Mouse (Mus musculus) erythroblast, embryonic 14.5 days (primary cell): ENCODE measurements around the gene Klk15. TPM values are rescaled to one million over a fixed set of nuclear protein-coding genes. Genes with fewer than 3 reads are reported as not detected.
"Not testable (repeated sequence)": the region's sequence is repeated elsewhere in the genome, so short reads cannot be mapped to it uniquely, and the experiment has no call there.

Experiments used
- H3K27me3 ChIP-seq: 2 replicates; pipeline ENCODE4 v1.6.1; 2012; ENCODE audit warnings: inconsistent platforms; ENCODE audit not compliant: control insufficient read depth
- H3K36me3 ChIP-seq: 2 replicates; pipeline ENCODE4 v1.6.1; 2012; ENCODE audit warnings: mild to moderate bottlenecking, inconsistent platforms; ENCODE audit not compliant: control insufficient read depth
- H3K4me1 ChIP-seq: 2 replicates; pipeline ENCODE4 v1.6.1; 2012; ENCODE audit warnings: inconsistent platforms; ENCODE audit not compliant: control insufficient read depth
- H3K4me3 ChIP-seq: replicated peaks from 2 replicates; pipeline ENCODE3; 2012; ENCODE audit warnings: moderate library complexity, mild to moderate bottlenecking, inconsistent platforms
- H3K9me3 ChIP-seq: 2 replicates; pipeline ENCODE4 v1.6.1; 2012; ENCODE audit warnings: low read length, inconsistent platforms, mixed read lengths; ENCODE audit not compliant: control insufficient read depth
- GATA1 ChIP-seq: IDR thresholded peaks from 2 replicates; pipeline ENCODE4 v1.6.1; 2012; ENCODE audit warnings: low read length, inconsistent platforms, mixed read lengths
- TAL1 ChIP-seq: IDR thresholded peaks from 3 replicates; pipeline ENCODE4 v1.6.1; 2012; ENCODE audit warnings: low read length, inconsistent platforms, mixed read lengths
- polyA plus RNA-seq: library from polyadenylated mRNA; stranded (reverse); fragments of >175 nt; gene quantifications from 2 replicates; pipeline ENCODE4 v1.2.3, GENCODE M21; 2012

The Klk15 gene
- polyA plus RNA-seq, 1 experiment = not detected

DNA sequence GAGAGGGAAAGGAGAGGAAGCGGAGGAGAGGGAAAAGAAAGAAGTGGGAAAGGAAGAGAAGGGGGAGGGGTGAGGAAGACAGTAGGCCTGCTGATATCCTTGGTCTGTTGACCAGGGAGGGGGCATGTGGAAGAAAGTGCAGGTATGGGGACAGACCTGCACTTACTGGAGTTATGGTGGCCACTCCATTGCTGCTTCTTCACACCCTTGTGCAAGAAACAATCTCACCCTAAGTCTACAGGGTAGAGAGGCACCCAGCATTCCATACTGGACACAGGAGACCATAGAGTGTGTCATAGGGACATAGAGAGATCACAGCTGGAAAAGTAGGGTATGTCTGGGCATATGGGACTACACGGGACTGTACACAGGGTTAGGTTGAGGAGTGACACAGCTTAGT, 11.6 kb upstream of the Klk15 start:
- no peaks in the 10 kb centered on the region for H3K4me1 ChIP-seq
- TF ChIP-seq GATA1 (no peak), TAL1 (no peak)
- no peaks in the 10 kb centered on the region for H3K36me3 ChIP-seq
- no peaks in the 10 kb centered on the region for H3K27me3 ChIP-seq
- no peak overlapping the region for H3K4me3 ChIP-seq
- H3K9me3 ChIP-seq = no peaks in the 10 kb centered on the region

DNA sequence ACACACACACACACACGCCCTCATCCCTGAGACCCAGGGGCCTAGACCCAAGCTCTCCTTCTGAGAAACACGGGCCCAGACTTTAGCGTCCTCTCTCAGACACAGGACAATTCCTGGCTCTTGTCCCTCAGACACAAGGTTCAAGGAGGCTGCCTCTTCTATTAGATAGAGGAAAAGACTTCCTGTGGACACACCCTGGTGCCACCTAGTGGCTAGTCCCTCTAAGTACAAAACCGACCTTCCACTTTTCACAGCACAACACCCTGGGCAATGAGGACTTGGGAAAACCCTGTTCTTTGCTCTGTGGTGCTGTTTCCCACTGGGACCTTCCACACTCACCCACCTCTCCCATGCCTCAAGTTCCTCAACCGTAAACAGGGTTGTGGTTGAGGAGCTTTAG, 7.6 kb upstream of the Klk15 start:
- no peak for TF ChIP-seq TAL1
- Histone ChIP-seq H3K27me3 (no peaks in the 10 kb centered on the region), H3K4me3 (no peak overlapping the region), H3K36me3 (no peaks in the 10 kb centered on the region), H3K4me1 (no peaks in the 10 kb centered on the region), H3K9me3 (no peaks in the 10 kb centered on the region)

DNA sequence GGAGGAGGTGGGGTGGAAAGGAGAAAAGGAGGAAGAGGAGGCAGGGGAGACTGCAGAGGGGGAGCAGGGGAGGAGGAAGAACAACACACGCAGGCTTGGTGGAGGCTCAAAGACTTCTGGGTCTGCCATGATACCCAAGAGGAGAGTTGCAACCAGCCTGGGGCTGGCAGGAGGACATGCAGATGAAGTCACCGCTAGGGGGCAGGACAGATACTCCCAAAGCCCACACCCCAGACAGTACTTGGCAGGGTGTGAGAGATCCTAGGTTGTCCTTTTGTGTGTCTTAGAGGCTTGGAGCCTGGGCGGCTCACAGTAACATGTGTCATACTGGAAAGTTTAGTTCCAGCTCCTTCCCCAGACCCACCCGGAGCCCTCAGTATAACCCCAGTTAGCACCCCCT, 5.0 kb upstream of the Klk15 start:
- Histone ChIP-seq H3K27me3 (no peaks in the 10 kb centered on the region), H3K36me3 (no peaks in the 10 kb centered on the region), H3K4me3 (no peak overlapping the region), H3K4me1 (no peaks in the 10 kb centered on the region), H3K9me3 (no peaks in the 10 kb centered on the region)
- no peak for TF ChIP-seq TAL1
- TF ChIP-seq GATA1 = no peak

DNA sequence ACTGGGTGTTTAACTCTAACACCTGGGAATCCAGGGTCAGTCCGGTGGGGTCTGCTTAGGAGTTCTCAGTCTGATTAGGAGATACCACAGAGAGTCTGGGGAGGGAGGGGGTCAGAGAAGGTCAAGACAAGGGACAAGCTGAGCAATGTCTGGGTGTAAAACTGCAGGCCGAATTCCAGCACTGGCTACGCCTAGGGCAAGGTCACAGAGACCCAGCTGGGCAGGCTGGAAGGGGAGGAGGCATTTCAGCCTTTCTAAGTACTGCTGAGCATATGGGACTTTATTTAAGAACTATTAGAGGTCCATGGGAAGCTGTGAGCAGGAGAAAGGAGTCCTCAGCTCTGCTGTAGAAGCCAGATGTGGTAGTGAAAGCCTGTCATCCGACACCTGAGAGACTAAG, 1.2 kb upstream of the Klk15 start:
- H3K27me3 ChIP-seq = no peaks in the 10 kb centered on the region
- TF ChIP-seq TAL1 (no peak), GATA1 (no peak)
- no peak overlapping the region for H3K4me3 ChIP-seq
- no peaks in the 10 kb centered on the region for H3K36me3 ChIP-seq
- H3K9me3 ChIP-seq = no peaks in the 10 kb centered on the region
- H3K4me1 ChIP-seq = no peaks in the 10 kb centered on the region

DNA sequence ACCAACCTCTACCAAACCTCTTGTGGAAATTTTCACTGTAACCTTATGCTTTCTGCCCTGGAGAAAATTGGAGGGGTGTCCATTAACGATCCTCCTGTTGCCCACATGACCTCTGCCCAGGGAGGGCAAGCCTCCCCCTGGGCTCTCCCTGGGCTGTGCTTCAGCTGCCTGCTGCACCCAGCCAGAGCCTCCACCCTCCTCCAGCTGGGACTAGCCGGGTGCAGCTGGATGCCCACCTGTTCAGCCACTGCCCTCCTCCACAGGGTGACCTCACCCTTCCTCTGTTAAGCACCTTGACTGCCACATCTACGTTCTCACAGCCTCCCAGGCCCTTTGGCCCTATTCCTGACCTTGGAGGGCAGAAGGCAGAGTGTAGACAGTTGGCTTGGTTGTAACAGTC, 1.2 kb downstream of the Klk15 start:
- no peak overlapping the region for H3K4me3 ChIP-seq
- H3K27me3 ChIP-seq = no peaks in the 10 kb centered on the region
- no peak for TF ChIP-seq TAL1
- no peak for TF ChIP-seq GATA1
- H3K9me3 ChIP-seq = 0 out of 2 replicates have a peak, but pooled peaks cover 3% of the 10 kb centered on the region
- H3K36me3 ChIP-seq = no peaks in the 10 kb centered on the region
- no peaks in the 10 kb centered on the region for H3K4me1 ChIP-seq

DNA sequence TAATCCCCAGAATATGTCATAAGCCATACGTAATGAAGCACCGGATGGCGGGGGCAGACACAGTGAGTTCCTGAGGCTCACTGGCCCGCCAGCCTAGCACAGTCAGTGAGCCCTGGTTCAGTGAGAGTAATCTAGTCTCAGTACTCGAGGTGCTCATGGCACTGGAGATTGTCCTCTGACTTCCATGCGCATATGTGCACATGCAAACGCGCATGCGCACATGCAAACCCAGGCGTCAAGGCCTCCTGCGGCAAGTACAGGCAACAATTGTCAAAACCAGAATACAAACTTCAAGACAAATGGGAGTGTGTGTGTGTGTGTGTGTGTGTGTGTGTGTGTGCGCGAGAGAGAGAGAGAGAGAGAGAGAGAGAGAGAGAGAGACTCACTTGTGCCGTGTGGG, 3.0 kb downstream of the Klk15 start:
- Histone ChIP-seq H3K4me3 (no peak overlapping the region), H3K9me3 (0 out of 2 replicates have a peak, but pooled peaks cover 3% of the 10 kb centered on the region), H3K27me3 (no peaks in the 10 kb centered on the region), H3K4me1 (no peaks in the 10 kb centered on the region), H3K36me3 (no peaks in the 10 kb centered on the region)
- no peak for TF ChIP-seq GATA1
- TF ChIP-seq TAL1 = no peak

DNA sequence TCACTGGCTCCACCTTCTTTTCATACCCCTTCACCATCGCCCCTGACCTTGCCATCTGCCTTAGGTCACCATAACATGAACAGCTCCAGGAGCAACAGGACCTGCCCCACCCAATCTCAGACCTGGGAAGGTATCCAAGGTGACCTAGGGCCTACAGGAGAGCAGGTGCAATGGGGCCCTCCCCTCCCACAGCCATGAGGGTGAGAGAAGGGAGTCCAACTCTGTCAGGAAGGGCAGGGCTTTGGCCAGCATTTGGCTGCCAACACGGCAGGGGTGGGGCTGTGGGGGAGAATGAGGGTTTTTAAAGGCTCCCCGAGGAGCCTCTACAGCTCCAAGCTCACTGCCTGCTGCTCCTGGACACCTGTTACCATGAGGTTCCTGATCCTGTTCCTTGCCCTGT, 8.8 kb downstream of the Klk15 start:
- H3K36me3 ChIP-seq, H3K9me3 ChIP-seq, H3K4me3 ChIP-seq, H3K4me1 ChIP-seq, H3K27me3 ChIP-seq: not testable (repeated sequence)

DNA sequence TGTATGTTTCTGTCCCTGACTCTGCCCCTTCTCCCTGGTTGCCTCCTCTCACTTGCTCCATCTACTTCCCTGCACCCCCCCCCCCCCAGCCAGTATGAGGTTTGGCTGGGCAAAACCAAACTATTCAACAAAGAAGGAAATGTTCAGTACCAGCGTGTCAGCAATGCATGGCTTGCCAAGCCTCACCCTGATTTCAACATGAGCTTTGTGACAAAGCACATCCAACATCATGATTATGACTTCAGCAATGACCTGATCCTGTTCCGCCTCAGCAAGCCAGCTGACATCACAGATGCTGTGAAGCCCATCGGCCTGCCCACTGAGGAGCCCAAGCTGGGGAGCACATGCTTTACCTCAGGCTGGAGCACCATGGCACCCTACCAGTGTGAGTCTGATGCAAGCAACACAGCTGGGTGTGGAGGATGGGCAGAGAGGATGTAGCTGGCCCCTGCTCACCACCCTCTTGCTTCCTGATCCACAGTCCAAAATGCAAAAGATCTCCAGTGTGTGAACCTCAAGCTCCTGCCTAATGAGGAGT, 11.3 kb downstream of the Klk15 start:
- Histone ChIP-seq H3K36me3 (no peaks in the 10 kb centered on the region), H3K9me3 (no peaks in the 10 kb centered on the region), H3K4me3 (no peak overlapping the region), H3K27me3 (no peaks in the 10 kb centered on the region), H3K4me1 (no peaks in the 10 kb centered on the region)
- TF ChIP-seq TAL1 (no peak), GATA1 (no peak)

DNA sequence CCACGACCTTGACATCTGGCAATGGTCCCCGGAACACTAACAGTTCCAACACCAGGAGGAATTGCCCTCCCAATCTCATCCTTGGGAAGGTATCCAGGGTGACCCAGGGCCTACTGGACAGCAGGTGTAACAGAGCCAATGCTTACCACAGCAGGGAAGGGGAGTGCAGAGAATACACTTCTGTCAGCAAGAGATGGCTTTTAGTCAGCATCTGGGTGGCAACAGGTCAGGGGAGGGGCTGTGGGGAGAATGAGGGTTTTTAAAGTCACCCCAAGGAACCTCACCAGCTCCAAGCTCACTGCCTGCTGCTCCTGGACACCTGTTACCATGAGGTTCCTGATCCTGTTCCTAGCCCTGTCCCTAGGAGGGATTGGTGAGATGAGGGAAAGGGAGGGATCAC, 16.8 kb downstream of the Klk15 start, which contains the start of gene Klk1b8:
Gene Klk1b8, plus strand, starts transcription at position 301 of the 400 bp plus-strand sequence.
- Histone ChIP-seq H3K4me1 (no peaks in the 10 kb centered on the region), H3K9me3 (no peaks in the 10 kb centered on the region), H3K4me3 (no peak within 1 kb of the TSS), H3K36me3 (no peaks in the 10 kb centered on the region), H3K27me3 (no peaks in the 10 kb centered on the region)
- TF ChIP-seq TAL1 (no peak), GATA1 (no peak)

DNA sequence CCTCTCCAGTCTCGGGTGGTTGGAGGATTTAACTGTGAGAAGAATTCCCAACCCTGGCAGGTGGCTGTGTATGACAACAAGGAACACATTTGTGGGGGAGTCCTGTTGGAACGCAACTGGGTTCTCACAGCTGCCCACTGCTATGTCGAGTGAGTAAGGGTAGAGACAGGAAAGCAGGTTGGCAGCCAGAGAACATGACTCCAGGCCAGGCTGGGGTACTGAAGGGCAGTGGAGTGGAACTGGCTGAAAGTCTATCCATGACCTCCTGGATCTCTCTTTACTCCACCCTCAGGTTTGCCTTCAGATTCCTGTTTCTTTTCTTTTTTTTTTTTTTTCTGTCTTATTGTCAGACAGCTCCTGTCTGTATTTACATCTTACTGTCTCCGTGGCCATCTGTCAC, 19.2 kb downstream of the Klk15 start:
- H3K4me3 ChIP-seq = no peak overlapping the region
- no peaks in the 10 kb centered on the region for H3K9me3 ChIP-seq
- H3K36me3 ChIP-seq = no peaks in the 10 kb centered on the region
- no peaks in the 10 kb centered on the region for H3K4me1 ChIP-seq
- no peaks in the 10 kb centered on the region for H3K27me3 ChIP-seq
- TF ChIP-seq GATA1 (no peak), TAL1 (no peak)
